Mouse (Mus musculus): ENCODE measurements around the gene Prkcb.

Gene Prkcb

DNA sequence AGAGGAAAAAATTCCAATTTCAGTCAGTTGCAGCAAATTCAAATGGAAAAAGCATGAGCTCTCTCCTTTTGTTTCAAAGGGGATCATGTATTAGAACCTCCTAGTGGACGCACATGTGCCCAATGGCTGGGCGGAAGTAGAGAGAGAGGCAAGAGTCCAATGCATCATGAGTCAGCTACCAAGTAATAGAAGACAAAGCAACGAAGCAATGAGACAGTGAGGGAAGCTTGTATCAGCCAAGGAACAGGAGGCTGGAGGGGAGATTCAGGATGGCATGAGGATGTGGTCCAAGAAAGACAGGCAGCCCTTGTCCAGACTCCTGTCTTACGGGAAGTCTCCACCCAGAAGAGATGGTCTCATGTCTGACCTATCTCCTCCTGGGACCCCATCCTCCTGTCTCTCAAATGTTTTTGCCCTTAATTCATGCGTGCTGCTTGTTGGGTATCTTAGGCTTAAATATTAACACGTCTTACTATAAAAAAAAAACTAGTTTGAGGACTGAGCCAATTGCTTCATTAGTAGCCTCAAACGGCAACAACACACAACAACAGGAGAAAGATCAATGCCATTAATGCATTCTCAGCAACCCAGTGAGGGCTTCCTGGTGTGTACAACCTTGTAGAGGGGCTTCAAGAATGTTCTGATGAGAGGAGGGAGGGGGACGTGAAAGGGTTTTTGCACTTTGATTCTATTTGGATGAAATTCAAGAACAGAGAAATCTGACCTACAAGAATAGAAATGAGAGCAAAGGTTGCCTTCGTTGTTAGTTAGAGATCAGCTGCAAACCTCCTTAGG, 245.2 kb downstream of the Prkcb start:
- no peak for DNase-seq

DNA sequence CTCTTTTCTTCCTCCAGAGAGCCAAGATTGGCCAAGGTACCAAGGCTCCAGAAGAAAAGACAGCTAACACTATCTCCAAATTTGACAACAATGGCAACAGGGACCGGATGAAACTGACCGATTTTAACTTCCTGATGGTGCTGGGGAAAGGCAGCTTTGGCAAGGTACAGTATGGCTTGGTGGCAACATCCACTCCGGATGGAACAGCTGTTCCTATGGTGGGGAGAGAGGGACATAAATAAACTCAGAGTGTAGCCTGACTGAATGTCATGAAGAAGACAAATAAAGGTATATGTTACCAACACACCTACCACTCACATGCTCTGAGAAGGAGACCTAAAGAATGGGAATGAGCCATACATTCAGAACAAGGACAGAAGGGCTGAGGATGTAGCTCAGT, 256.1 kb downstream of the Prkcb start:
- no peak for DNase-seq

- peak; percentile 20 for DNase-seq
Observed at GRCm38 (mm10) chr7:122556575-122557140, 268.1 kb downstream of the Prkcb start.

DNA sequence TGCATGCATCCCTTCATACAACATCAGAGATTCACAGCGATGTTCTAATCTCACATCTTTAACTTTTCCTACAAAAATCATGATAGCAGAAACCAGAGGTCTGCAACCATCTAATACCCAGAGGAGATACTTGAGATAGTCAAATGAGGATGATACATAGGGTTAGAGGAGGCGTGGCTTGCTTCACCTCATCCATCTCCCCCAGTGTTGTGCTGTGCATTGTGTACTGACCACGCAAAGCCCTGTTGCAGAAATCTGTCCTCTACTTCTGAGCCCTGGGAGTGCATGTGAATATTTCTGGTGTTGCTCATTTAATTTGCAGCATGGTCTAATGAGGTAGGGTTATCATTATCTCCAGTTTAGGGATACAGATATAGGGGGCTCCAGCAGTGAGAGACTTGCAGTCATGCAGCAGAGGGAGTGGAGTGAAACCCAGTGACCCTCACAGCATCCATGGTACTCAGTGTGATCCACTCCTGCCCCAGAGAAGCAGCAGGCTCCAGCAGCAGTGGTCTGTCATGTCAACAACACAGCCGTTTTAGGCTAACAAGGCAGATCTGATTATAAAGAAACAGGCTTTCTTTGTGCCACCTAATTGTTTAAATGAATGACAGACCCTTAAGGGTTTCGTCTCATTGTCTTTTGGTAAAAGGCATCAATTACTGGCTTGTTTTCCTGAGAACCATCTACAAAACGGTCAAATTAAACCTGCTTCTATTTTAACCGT, 269.7 kb downstream of the Prkcb start:
- no peak for DNase-seq

- DNase-seq = no peak
Observed at GRCm38 (mm10) chr7:122558912-122559311, 270.4 kb downstream of the Prkcb start.

DNA sequence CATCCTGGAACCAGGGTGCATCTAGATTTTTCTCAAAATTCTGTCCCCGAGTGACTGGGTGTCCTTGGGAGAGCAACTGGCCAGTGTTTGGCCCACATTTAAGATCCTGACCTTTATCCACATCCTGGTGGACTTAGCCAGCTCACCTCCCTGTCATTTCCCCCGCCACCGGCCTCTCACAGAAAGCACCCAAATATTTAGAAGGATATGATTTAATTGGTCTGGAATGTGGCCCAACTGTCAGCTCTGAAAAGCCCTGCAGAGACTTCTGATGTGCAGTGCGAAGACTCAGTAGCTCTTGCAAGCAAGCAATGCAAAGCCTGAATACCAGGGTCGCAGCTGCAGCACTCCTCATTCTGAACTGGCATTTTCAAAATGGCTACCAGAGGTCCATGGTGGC, 274.0 kb downstream of the Prkcb start:
- no peak for DNase-seq

DNA sequence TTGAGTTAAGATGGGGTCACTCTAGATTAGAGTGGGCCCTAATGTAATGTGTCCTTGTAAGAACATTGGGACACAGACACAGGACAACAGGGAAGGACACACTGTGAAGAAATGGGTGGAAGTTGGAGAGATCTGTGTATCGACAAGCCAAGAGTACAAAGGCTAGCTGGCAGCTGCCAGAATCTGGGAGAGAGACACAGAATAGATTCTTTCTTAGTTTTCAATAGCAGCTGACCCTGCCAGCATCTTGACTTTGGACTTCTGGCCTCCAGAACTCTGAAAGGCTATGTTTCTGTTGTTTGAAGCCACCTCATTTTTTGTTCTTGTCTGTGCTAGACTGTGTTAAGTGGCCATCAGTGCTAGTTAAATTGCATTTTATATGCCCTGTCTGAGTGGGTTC, 276.8 kb downstream of the Prkcb start:
- DNase-seq = no peak

- DNase-seq = no peak
Observed at GRCm38 (mm10) chr7:122566011-122566410, 277.5 kb downstream of the Prkcb start.

GRCm38 (mm10) chr7:122568787-122569186, 280.2 kb downstream of the Prkcb start:
- no peak for DNase-seq

- DNase-seq = no peak
Observed at GRCm38 (mm10) chr7:122570407-122570806, 281.9 kb downstream of the Prkcb start.

DNA sequence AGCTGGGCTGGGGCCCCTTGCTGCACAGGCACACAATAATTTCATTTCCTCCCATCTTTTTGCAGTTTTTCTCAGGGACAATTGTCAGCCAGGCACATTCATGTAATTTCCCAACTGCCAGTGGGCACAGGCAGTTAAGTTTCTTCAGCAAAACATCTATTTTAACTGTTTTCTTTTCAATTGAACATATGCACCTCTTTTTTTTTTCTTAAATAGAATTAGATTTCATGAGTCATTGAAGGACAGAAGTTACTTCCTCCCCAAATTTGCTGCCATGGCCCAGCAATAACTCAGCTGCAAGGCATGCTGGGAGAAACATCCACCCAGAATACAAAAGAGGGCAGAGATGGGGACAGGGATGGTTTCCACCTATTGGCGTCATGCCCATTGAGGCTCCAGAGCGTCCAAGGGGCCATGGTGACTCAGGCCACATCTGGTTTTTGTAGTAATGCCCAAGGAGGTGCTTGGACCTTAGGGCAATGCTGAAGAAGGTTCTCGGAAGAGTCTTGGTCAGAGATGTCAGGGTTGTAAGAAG, 284.6 kb downstream of the Prkcb start:
- no peak for DNase-seq

GRCm38 (mm10) chr7:122574418-122574817, 285.9 kb downstream of the Prkcb start:
- DNase-seq = no peak

DNA sequence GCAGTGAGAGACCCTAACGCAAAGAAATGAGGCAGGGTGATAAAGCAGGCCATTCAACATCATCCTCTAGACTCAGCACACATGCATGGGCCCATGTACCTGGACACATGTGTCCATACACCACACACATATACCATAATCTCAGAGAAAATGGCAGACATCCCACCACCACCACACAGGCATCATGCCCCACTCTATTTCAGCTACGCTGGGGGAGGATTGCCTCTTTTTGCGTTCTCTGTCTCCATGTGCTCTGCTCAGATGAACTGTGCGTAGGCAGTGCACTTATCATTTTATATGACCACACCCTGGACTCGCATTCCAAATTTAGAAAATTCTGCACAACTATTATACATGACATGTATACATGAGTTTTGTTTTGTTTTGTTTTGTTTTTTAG, 286.5 kb downstream of the Prkcb start:
- no peak for DNase-seq

GRCm38 (mm10) chr7:122575506-122575905, 287.0 kb downstream of the Prkcb start:
- no peak for DNase-seq

- no peak for DNase-seq
Observed at GRCm38 (mm10) chr7:122577571-122577970, 289.0 kb downstream of the Prkcb start.

GRCm38 (mm10) chr7:122579461-122580157, 291.1 kb downstream of the Prkcb start:
- DNase-seq = peak; percentile 16

DNA sequence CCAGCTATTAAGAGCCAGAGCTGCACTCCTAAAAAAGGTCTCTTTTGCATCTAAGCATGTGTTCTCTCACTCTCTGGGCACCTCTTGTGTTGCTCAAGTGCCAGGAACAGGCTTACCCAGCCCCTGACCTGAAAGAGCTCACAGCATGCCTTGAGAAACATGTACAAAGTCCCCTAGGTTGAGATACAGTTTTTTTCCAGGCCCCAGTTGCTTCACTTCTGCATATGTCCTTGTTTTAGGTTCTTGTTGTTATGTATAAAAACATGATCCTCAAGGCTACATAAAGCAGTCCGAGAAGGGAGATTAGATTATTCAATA, 291.6 kb downstream of the Prkcb start:
- DNase-seq = no peak

GRCm38 (mm10) chr7:122584421-122585151, 296.0 kb downstream of the Prkcb start:
- DNase-seq = no peak

DNA sequence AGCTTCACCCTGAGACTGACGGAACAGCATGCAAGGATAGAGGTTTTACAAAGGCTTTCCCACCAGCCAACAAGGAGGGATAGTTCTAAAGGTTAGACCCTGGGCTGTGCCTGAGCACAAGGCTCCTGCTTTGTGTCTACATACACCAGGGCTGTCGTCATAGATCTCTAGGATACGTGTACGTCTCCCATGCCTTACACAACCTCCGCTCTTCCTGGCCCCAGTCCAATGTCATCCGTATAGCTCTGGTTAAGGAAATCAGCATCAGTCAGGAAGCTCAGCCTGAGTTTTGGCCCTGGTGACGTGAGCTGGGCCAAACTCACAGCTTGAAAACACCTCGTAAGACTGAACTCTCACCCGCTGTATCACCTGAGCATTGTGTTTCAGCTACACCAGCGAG, 307.3 kb downstream of the Prkcb start:
- peak; percentile 9 for DNase-seq

GRCm38 (mm10) chr7:122596596-122597170, 308.1 kb downstream of the Prkcb start:
- DNase-seq = no peak

GRCm38 (mm10) chr7:122597313-122597712, 308.8 kb downstream of the Prkcb start:
- no peak for DNase-seq

GRCm38 (mm10) chr7:122600856-122601255, 312.3 kb downstream of the Prkcb start:
- DNase-seq = no peak

All from cerebellum, adult 11 months (tissue).